Mouse (Mus musculus): Measurements from ENCODE around the gene Cd300lf.

The Cd300lf gene

GRCm38 (mm10) chr11:115075407-115075806 lies 58.4 kb downstream of the Cd300lf start:
- DNase-seq = peak; percentile 28

GRCm38 (mm10) chr11:115073002-115073401 lies 60.8 kb downstream of the Cd300lf start:
- no peak for DNase-seq

- DNase-seq = peak; percentile 71
Observed at GRCm38 (mm10) chr11:115071631-115072294, 62.0 kb downstream of the Cd300lf start.

GRCm38 (mm10) chr11:115071015-115071551 lies 62.7 kb downstream of the Cd300lf start:
- DNase-seq = no peak

- DNase-seq = peak; percentile 52
Observed at GRCm38 (mm10) chr11:115066768-115067167, 67.0 kb downstream of the Cd300lf start.

Measured in lung, postnatal 36 days (tissue).